Mouse (Mus musculus): ENCODE results near the gene Crabp2.
A peak's percentile ranks its signal among the peaks of the same experiment; 100 is the strongest.

Crabp2 gene

DNA sequence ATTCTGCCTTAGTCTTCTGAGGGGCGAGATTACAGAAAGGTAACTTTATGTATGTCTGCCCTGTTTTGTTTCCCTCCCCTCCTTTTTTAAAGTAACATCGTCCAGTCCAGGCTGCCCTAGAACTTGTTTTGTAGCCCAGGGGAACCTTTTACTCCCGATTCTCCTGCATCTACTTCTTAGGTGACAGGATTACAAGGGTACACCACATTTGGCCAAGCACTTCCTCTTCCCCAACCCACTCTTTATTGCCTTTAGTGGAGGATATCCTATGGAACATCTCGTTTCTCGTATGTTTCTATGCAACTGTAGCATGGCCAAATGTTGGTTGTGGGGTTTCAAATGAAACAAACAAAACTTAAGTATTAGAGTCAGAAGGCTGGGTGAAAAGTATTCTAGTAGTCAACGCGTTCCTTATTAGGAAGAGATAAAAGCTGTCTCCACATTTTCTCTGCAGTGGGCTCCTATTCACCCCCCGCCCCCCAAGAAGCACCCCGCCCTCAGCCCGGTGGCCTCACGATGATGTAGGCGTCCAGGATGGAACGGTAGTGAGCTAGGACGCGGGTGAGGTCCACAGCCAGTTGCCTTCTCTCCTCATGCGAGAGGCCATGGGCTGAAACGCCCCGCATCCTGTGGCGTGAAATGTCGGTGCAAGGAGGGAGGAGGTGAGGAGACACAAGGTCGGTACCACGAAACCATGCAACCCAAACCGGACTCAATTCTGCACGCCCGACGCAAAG is 19.0 kb upstream of the Crabp2 start:
- DNase-seq, result no peak

DNA sequence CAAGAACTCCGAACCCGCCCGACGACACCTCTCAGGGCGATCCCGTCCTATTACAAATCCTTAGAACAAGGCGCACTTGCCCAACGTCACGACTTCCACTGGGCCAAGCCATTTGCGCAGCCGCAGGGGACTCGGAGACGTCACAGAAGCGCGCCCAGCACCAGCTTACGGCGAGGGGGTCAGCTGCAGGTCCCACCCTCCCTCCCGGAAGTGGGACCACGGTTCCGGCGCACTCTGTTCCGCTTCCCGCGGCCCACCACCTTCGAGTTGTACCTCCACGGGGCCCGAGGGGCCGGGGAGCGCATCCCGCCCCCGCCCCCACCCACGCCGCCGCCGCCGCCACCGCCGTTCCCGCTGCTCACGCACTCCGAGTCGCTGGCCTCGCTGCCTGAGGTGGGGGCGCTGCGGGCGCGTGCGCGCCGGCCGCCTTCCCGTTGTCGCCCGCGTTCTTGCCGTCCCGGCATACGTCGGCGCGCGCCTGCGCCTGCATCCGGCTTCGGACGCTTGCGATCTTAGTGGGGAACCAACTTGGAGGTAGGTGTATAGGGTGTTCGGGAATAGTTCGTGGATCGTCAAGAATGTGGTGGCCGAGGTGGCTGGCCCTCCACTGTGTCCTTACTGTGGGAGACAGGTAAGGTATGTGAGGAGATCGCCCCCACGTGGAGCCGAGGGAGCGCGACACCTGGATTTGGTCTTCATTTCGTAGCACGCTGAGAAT is 18.2 kb upstream of the Crabp2 start, which contains the start of the genes Isg20l2 and Rrnad1:
Isg20l2 (plus strand) TSS at position 237 of the 718 bp plus-strand sequence.
Rrnad1 (minus strand) TSS at position 640 of the 718 bp plus-strand sequence.
- peak; percentile 98 for DNase-seq

DNA sequence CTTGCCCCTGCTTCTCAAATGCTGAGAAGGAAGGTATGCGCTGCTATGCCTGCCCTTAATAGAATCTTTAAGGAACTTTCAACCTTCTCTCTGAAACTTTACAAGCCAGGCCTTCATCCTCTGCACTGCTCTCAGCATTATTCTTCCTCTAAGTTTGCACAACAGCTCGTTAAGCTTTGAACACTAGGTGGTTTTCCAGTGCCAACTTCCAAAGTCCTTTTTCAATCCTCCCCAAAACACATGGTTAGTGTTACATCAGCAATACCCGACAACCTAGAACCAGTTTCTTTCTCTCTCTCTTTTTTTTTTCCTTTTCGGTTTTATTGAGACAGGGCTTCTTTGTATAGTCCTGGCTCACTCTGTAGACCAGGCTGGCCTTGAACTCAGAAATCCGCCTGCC is 14.4 kb upstream of the Crabp2 start:
- peak in 1 of 2 experiments; percentile 72 for DNase-seq

DNA sequence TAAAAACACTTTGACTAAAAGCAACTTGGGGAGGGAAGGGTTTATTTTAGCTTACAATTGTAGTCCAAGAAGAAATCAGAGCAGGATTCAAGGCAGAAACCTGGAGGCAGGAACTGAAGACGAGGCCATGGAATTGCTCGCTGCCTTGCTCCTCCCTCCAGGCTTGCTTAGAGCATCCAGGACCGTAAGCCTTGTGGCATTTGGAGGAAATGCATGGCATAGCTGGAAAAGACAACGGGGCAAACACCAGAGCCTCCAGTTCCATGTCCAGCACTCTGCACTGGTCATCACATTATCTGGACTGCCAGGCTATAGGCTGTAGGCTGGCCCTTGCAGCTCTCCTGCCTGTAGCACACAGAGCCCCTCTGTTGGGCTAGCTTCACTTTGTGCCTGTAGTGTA is 14.0 kb upstream of the Crabp2 start:
- DNase-seq, result no peak

DNA sequence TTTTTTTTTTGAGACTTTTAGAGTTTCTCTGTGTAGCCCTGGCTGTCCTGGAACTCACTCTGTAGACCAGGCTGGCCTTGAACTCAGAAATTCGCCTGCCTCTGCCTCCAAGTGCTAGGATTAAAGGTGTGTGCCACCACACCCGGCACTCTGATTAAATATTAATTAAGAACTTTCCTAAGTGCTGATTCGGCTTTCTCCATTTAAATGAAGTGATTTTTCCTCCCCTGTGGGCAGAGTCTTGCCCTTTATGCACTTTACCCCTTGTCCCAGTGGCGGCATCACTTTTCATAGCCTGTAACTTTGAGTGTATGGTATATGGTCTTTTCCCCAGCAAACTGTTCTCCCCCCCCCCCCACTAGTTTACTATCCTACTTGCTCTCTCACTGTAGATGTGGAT is 13.3 kb upstream of the Crabp2 start:
- peak; percentile 48 to 63 for DNase-seq

DNA sequence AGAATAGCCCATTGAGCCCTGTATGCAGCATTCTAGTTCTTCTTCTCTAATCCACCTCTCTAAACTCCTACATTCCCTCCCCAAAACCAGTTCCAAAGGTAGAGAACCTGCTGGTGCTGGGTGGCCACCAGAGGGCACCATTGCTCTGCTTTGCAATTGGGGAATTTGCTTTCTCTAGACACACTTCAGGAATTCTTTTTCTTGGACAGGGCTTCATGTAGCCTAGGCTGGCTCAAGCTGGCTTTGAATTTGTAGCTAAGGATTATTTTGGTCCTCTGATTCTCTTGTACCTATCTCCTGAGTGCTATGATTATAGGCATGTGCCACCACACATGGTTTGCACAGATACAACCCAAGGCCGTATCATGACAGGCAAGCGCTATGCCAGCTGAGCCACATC is 12.7 kb upstream of the Crabp2 start:
- DNase-seq, result peak; percentile 79 to 96

DNA sequence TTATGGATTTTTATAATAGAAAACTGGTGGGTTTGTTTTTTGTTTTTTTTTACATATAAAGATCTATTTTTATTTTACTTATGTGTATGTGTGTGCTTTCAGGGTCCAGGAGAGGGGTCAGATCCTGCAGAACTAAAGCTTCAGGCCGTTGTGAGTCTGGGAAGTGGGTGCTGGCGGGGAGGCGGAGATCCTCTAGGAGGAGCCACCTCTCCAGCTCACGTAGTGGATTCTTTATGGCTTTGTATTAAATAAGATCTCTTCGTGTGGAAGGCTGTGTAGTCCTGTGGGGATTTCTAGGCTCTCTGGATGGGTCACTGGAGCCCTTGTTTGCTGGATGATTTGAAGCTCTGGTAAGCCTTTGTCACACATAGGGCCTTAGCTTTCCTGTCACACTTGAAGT is 7.9 kb upstream of the Crabp2 start:
- no peak for DNase-seq

DNA sequence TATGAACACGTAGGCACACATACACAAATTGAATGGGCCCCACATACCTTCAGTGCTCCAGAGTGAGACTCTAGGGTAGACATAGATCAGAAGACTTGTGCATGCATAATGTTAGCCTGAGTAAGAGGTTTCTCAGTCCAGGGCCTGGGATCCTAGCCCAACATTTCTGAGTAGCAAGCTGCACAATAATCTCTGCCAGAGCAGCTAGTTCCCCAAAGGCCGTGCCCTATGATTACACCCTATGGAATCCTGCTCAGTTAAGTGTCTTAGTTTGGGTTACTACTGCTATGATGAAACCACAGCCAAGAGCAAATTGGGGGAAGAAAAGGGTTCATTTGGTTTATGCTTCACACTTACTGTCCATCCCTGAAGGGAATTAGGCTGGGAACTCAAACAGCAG is 6.0 kb upstream of the Crabp2 start:
- DNase-seq, result no peak

DNA sequence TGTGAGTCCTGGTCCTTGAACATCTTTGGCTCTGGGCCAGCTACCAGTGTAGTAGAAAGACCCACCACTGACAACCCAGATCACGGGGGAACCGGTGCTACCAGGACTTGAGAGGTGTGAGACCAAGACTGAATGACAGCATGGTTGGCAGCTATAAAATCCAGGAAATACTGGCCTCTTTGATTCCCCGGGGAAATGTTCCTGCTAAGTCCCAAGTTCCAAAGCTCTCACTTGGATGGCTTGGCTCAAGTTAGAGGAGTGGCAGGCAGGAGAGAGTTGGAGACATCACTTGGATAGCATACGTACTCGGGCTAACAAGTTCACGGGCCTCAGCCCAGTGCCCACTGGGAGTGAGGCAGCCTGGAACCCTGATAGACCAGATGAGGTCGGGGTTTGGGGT is 4.9 kb upstream of the Crabp2 start:
- DNase-seq, result no peak

DNA sequence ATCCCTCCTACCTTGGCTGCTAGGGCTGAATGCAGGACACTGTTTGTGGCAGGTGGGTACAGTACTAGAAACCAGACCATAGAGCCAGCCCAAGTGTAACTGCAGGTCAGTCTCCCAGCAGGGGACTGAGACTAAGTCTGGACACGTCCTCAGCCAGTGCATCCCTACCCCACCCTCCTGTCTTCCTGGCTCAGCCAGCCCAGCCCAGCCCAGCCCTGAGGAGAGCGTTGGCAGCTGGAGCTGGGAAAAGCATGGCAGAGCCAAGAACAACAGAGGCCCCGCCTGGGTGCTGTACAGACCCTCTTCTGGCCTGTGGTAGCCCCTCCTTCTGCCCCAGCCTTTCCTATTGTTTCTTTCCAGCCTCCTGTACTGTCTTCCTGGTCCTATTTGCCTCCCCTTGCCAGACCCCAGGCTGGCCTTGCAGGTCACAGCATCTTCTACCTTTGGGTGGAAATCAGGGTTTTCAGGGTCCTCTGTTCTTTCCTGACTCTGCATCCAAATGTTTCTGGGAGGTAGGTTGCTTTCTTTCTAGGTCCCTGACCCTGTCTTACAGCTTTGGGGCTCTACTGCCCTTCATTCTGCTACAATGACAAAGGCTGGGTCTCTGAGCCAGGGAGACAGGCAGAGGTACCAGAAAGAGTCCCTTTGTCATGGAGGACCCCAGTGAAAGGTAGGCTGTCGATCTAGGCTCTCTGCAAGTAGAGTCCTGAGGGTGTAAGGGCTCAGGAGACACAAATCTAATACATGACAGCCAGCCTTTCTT is 3.4 kb upstream of the Crabp2 start:
- no peak for DNase-seq

DNA sequence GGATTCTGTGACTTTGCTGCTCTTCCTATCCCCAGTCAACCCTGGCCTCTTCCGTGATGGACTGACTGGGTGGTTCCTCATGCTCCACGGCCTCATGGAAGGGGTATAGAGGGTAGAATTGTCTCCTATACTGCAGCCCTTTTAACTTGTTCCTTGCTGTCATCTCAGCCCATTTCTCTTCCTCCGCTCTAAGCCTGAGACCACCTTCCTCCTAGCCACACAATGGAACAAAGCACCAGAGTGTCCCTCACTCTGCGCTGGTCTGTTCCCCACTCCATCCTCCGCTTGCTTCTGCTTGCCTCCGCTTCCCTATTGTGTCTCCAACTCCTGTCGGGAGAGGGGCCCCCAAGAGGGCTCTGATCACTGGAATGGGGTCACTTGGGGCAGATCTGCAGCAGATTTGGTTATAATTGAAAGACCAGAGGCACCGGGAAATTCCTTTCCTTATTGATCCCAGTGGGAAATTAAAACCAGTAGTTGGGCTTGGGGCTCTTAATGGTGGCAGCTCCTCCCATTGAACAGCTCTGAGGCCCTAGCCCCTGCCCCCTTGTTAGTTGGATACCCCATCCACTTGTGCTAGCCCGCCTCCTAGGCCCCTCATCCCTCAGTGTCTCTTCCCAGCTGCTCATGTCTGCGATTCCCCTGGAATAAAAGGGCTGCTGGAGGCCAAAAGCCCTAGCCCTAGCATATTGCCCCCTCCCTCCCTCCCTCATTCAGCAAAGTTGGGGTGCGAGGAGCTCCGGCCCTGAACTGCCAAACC is 2.5 kb upstream of the Crabp2 start:
- DNase-seq, result no peak

DNA sequence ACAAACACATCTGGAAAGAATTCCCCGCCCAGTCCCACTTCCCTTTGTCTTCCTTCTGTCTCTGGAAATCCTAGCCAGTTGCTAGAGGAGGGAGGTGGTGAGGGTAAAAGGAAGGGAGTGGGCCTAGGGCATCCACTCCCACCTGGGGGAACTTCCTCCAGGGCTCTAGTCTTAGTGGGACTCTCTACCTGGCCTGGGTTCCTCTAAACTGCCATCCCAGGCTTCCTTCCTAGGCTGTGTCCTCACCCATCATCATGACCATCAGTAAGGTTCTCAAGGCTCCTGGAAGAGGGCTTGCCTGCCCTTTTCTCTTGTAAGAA is 2.0 kb upstream of the Crabp2 start:
- DNase-seq, result no peak

DNA sequence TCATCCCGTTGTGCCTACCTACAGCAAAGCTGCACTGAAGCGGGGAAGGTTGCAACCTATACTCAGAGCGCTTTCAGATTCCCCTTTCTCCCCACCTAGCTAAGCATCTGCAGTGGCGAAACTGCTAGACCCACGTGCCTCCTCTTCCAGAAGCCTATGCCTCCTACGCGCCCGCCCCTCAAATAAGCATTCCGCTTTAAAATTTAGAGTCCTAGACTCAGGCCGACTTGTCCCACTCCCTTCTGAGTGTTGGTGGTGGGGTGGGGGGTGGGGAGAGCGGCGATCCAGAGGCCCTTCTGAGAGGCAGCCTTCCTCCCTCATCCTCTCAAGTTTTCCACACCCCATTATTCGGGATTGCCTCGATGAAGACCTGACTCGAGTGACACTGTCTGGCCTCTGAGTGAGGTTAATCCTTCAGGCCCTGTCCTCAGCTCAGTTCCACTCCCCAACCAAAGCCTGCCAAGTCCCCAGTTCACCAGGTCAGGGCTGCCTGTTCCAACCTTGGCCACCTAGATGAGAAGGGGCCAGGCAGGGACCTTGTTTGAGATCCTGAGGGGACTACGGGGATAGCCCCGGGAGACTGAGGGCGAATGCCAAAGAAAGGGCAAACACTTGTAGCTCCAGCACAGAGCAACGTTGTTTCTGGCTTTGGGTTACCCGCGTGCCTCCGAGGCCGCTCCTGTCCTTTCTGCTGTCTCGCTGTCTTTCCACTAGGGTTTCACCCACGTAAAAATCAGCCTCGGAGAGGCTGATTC is 1.2 kb upstream of the Crabp2 start:
- no peak for DNase-seq

DNA sequence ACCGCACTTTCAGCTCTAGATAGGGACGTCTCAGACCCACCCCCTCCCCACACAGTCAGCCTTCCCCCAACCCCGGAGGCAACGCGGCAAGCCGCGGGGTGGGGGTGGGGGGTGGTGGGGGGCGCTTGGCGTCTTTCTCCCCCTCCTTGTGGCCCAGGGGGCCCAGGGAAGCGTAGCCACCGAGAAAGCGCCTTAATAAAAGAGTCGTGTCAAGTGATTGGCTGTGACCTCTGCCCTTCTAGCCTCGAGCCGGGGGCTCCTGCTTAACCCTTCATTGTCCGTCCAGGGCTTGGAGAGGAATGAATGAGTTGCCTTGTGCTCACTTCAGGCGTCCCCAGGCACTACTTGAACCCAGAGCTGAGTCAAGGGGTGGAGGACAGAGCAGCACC is 661 bp upstream of the Crabp2 start:
- DNase-seq, result no peak

DNA sequence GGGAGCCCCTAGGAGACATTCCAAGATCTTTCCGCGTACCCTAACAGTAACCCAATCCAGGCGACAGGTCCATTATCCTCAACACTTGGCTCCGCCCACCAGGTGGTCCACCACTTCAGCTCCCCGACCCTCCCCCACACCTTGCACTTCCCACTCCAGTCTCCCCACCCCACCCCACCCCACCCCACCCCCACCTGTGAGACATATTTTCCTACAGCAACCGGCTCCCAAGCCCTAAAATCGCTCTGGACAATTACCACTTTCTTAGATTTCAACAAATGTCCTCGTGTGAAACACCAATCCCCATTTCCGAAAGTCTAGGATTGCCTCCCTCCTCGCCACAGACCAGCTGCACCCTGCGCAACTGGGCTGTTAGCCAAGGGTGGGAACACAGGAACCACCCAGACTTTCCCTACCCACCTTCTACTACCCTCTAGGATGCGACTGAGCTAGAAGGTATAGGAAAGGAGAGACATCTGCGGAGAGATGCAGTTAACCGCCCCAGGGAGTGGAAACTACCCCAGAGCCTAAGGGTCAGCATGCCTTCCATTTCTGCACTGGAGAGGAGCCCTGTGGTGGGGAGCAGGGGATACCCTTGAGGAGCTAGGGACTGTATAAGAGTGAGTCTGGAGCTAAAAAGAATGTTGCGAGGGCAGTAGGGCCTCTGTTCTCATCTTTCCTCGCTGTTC is 944 bp downstream of the Crabp2 start:
- DNase-seq, result no peak

DNA sequence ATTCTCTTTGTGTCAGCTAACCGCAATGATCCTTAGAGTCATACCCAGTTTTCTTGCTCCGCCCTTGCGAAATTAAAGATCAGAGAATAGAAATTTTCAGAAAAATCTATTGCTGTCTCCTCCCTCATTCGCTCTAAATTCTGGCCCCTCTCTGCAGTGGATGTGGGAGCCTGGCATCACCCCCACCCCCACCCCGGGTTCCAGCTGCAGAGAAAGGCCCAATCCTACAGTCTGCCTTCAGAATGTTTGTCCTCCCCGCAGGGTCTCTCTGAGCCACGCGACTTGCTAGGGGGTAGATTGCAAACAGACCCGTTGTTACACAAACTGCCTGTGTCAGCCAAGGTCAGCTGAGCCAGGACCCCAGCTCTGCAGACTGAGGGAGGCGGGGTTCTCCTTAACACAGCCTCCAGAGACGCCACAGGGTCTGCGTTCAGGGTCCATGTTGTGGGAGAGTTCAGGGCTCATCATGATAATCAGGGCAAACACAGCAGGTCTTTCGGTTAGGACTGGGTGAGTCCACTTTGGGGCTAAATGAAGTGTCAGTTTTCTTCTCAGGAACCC is 1.6 kb downstream of the Crabp2 start:
- DNase-seq, result no peak

DNA sequence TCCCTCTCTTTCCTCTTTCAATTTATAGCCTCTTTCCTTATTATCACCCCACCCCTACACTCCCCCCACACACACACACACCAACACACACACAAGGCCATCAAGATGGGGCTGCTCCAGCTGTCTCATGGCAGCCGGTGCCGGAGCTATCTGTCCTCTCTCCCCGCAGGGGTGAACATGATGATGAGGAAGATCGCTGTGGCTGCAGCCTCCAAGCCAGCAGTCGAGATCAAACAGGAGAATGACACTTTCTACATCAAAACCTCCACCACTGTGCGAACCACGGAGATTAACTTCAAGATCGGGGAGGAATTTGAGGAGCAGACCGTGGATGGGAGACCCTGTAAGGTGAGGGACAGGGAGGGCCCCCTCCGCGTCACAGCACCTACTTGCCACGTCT is 3.5 kb downstream of the Crabp2 start:
- no peak for DNase-seq

DNA sequence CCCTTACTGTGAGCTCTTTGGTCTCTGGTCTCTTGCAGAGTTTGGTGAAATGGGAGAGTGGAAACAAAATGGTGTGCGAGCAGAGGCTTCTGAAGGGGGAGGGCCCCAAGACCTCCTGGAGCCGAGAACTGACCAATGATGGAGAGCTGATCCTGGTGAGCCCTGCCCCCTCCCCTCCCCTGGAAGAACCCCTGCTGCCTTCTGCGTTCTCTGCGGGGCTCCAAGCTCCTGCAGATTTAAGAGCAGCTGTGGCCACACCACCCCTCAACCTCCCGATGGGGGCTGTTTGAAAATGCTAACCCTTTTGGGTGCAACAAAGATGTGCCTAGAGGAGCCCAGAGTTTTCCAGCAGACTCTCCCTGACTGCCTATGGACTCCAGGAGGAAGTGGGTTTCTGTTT is 4.0 kb downstream of the Crabp2 start:
- peak in 1 of 2 experiments; percentile 15 for DNase-seq

DNA sequence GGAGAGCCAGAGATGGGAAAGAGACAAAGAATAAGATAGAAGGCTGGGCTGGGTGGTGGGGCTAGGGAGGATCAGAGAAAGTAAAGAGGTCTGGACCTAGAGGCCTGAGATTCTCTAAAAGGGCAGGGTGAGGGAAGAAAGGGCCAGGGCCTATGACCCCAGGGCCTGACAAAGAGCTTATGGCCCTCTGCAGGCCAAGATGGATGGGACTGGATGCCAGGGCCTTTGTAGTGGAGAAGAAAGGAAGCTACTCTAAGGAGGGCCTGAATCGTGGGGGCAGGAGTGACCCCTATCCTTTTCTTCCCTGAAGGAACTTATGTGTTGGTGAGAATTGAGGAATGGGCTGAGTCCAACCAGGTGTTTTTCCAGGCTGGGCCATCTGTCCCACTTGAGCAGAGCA is 9.6 kb downstream of the Crabp2 start:
- DNase-seq, result no peak

DNA sequence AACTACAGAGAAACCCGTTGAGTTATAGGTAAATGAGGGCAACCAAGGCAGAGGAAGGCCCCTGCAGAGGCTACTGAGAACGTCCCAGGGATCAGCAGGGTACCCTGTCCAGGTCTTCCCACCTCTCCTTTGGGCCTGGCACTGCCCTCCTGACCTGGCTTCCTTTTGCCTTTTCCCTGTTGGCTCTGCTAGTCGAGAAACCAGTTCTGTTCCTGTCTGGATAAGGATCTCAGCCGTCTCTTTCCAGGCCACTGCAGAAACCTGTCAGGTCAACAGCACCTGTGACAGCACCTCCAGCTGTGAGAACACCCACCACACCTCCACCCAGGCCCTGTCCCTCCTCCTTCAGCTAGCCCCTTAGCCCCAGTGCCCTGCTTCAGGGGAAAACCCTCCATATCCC is 10.0 kb downstream of the Crabp2 start:
- DNase-seq, result peak in 1 of 2 experiments; percentile 24

DNA sequence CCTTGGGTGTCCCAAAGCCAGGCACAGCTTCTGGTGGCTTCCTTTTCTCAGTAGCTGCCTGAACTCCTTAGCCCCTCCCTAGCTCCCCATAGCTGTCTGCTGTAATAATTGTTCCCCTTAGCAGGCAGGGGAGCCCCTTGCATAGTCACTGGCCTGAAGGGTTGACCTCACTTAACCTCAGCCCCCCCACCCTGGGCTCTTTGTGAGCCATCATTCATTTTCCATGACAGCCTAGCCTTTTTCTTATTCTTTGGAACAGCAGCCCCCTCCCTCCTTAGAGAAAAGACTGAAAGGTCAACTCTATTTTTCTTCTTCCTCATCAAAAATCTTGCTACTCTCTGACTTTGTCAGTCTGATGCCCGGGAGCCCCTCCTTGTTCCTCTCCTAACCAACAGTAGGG is 10.5 kb downstream of the Crabp2 start:
- DNase-seq, result no peak
